Mouse (Mus musculus) liver, embryonic 14.5 days (tissue): ENCODE data around the gene Hdac4.

Experiments used
- CTCF ChIP-seq: IDR thresholded peaks from 2 replicates; pipeline ENCODE4 v1.5.1; 2016; ENCODE audit warnings: antibody characterized with exemption, low read depth, control low read depth
- EP300 ChIP-seq: IDR thresholded peaks from 2 replicates; pipeline ENCODE4 v1.6.1; 2016; ENCODE audit warnings: antibody characterized with exemption, low read depth

DNA sequence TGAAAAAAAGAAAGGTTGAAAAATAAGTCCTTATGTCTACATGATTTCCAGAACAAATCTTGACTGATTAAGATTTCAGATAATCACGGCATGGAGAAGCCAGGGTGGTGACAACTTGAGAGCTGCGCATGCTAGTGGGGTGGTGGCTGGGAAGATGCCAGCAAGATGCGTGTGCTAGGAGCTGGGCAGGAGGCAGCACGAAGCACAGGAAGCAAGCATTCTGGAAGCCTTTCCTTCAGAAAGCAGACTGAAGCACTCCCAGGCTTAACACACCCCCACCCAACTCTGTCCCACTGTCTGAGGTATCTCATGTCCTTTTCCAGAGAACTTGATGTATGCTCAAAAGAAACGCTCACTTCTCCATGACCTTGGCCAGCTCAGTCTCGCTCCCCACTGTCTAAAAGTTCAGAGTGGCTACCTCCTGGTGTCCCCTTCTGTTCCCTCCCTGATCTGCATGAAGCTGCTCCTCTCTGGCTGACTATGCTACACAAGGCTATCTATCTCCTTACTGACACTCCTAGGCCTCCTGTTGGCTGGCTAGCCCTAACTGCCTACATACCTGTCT lies 52.1 kb downstream of the Hdac4 start:
- TF ChIP-seq CTCF (no peak), EP300 (no peak)
